Mouse (Mus musculus): ENCODE results near the gene 2210010C04Rik. TPM values are rescaled to one million over a fixed set of nuclear protein-coding genes. Genes with fewer than 3 reads are reported as not detected.

Gene 2210010C04Rik
- polyA plus RNA-seq, 1 experiment from 2014 or later, result not detected

- no peaks in the 10 kb centered on the region for H3K36me3 ChIP-seq
- no peaks in the 10 kb centered on the region for H3K4me1 ChIP-seq
- ATAC-seq (ENCODE audit: low FRiP score, low read depth), result no peak
- H3K4me2 ChIP-seq (replicated peaks), result no peak overlapping the region
- H3K9me3 ChIP-seq, result no peaks in the 10 kb centered on the region
- no peaks in the 10 kb centered on the region for H3K27me3 ChIP-seq
- no peak overlapping the region for H3K9ac ChIP-seq (replicated peaks)
- WGBS, result 94% methylated on average over 1 of the region's 1 CpGs
- H3K4me3 ChIP-seq, result no peak overlapping the region
- H3K27ac ChIP-seq (replicated peaks), result no peak overlapping the region
These were observed 12.7 kb upstream of the 2210010C04Rik start for GRCm38 (mm10) chr6:41047961-41048360.

DNA sequence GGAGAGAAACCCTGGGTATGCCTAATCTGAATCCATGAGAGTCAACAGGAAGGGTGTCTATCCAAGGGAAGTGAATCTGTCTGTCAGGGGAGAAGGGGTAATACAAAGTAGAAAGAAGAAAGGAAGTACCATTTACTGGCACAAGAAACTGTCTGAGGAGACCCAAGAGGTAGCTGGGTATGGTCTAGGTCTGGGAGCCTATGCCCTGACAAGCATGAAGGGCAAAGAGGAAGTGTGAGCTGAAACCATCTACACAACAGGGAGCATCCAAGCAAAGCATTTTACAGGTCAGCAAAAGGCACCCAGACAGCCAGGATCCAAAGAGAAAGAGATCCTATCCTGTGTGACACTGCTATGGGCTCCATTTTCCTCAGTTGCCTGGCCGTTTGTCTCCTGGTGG lies 11.9 kb upstream of the 2210010C04Rik start:
- WGBS, result 90% methylated on average over 1 of the region's 1 CpGs
- Histone ChIP-seq H3K27me3 (no peaks in the 10 kb centered on the region), H3K9ac (replicated peaks) (no peak overlapping the region), H3K27ac (replicated peaks) (no peak overlapping the region), H3K4me1 (no peaks in the 10 kb centered on the region), H3K9me3 (no peaks in the 10 kb centered on the region), H3K4me2 (replicated peaks) (no peak overlapping the region), H3K36me3 (no peaks in the 10 kb centered on the region), H3K4me3 (no peak overlapping the region)
- no peak for ATAC-seq (ENCODE audit: low FRiP score, low read depth)

- no peaks in the 10 kb centered on the region for H3K9me3 ChIP-seq
- no peak overlapping the region for H3K27ac ChIP-seq (replicated peaks)
- no peak overlapping the region for H3K4me2 ChIP-seq (replicated peaks)
- H3K36me3 ChIP-seq, result no peaks in the 10 kb centered on the region
- 59% methylated on average over 2 of the region's 2 CpGs for WGBS
- ATAC-seq (ENCODE audit: low FRiP score, low read depth), result no peak
- no peak overlapping the region for H3K9ac ChIP-seq (replicated peaks)
- no peaks in the 10 kb centered on the region for H3K27me3 ChIP-seq
- H3K4me3 ChIP-seq, result no peak overlapping the region
- H3K4me1 ChIP-seq, result no peaks in the 10 kb centered on the region
These were observed 11.2 kb upstream of the 2210010C04Rik start for GRCm38 (mm10) chr6:41046553-41046952.

DNA sequence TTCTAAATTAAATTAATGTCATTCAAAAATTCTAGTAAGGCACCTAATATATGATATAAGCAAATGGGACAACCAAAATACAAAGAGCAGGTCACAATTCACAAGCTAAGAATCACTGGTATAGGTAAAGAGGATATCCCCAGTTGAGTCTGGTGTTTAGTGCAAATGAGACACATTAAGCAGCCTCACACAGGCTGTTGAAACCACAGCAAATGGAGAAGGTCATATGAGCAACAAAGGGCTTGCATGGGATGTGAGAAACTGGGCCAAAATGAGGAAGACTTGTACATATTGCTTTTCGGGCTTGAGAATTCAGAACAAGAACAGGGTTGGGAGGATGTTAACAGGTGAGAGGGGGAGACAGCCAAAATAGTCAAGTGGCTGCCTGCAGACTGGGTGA lies 9.4 kb upstream of the 2210010C04Rik start:
- Histone ChIP-seq H3K4me3 (no peak overlapping the region), H3K9me3 (no peaks in the 10 kb centered on the region), H3K4me1 (no peaks in the 10 kb centered on the region), H3K9ac (replicated peaks) (no peak overlapping the region), H3K27me3 (no peaks in the 10 kb centered on the region), H3K27ac (replicated peaks) (no peak overlapping the region), H3K4me2 (replicated peaks) (no peak overlapping the region), H3K36me3 (no peaks in the 10 kb centered on the region)
- 88% methylated on average over 1 of the region's 1 CpGs for WGBS
- no peak for ATAC-seq (ENCODE audit: low FRiP score, low read depth)

- Histone ChIP-seq H3K27me3 (no peaks in the 10 kb centered on the region), H3K27ac (replicated peaks) (no peak overlapping the region)
- 79% methylated on average over 1 of the region's 1 CpGs for WGBS
These were observed 9.0 kb upstream of the 2210010C04Rik start for GRCm38 (mm10) chr6:41044314-41044713.

GRCm38 (mm10) chr6:41032802-41033201 lies 2.5 kb downstream of the 2210010C04Rik start:
- no peaks in the 10 kb centered on the region for H3K9me3 ChIP-seq
- no peak overlapping the region for H3K4me2 ChIP-seq (replicated peaks)
- ATAC-seq (ENCODE audit: low FRiP score, low read depth), result no peak
- H3K9ac ChIP-seq (replicated peaks), result no peak overlapping the region
- H3K27ac ChIP-seq (replicated peaks), result no peak overlapping the region
- H3K36me3 ChIP-seq, result no peaks in the 10 kb centered on the region
- H3K27me3 ChIP-seq, result no peaks in the 10 kb centered on the region
- 92% methylated on average over 6 of the region's 6 CpGs for WGBS
- H3K4me3 ChIP-seq, result no peak overlapping the region
- no peaks in the 10 kb centered on the region for H3K4me1 ChIP-seq

More at GRCm38 (mm10) chr6:41044314-41044713, 9.0 kb upstream of the 2210010C04Rik start:
- Histone ChIP-seq H3K4me3 (no peak overlapping the region), H3K4me2 (replicated peaks) (no peak overlapping the region), H3K36me3 (no peaks in the 10 kb centered on the region), H3K9me3 (no peaks in the 10 kb centered on the region), H3K4me1 (no peaks in the 10 kb centered on the region), H3K9ac (replicated peaks) (no peak overlapping the region)
- no peak for ATAC-seq (ENCODE audit: low FRiP score, low read depth)

DNA sequence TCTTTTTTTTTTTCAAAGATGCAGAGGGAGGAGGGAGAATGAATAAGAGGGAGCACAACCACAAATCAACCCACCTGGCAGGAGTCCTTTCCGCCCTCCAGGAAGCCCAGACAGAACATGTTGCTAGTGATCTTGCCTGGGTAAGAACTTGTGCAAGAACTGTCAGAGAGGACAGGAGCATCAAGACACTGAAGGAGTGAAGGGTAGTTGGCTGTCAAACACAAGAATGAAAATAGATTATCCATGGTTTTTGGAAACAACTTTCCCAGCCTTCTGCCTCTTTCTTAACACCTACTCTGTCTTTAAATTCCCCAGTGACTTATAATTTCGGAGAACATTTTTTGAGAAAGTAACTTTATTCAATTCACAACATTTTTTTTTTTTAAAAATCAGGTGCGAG lies 3.1 kb downstream of the 2210010C04Rik start:
- Histone ChIP-seq H3K4me3 (no peak overlapping the region), H3K4me2 (replicated peaks) (no peak overlapping the region), H3K27me3 (no peaks in the 10 kb centered on the region), H3K27ac (replicated peaks) (no peak overlapping the region), H3K4me1 (no peaks in the 10 kb centered on the region), H3K9ac (replicated peaks) (no peak overlapping the region), H3K36me3 (no peaks in the 10 kb centered on the region), H3K9me3 (no peaks in the 10 kb centered on the region)
- 85% methylated on average over 3 of the region's 3 CpGs for WGBS
- ATAC-seq (ENCODE audit: low FRiP score, low read depth), result no peak

DNA sequence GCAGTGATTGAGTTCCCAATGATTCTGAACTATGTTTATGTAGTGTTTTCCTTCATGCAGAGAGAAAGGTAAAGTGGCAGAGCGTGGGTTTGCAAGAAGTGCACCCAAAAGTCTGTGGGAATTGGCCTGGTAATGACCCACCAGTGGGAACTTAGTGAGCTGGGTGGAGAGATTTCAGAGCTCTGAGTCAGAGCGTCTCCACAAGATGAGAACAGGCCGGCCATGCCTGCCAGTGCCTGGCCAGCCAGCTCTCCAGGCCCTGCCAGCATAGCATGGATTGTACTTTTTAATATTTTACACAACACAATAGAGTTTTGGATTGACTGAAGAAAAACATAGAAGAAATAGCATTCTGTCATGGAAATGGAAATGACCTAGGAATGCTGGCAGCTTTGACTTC lies 4.5 kb downstream of the 2210010C04Rik start:
- no peak overlapping the region for H3K9ac ChIP-seq (replicated peaks)
- H3K4me2 ChIP-seq (replicated peaks), result no peak overlapping the region
- H3K4me1 ChIP-seq, result no peaks in the 10 kb centered on the region
- no peaks in the 10 kb centered on the region for H3K27me3 ChIP-seq
- no peak overlapping the region for H3K4me3 ChIP-seq
- no peak overlapping the region for H3K27ac ChIP-seq (replicated peaks)
- no peaks in the 10 kb centered on the region for H3K9me3 ChIP-seq
- ATAC-seq (ENCODE audit: low FRiP score, low read depth), result no peak
- 86% methylated on average over 3 of the region's 3 CpGs for WGBS
- H3K36me3 ChIP-seq, result no peaks in the 10 kb centered on the region

- H3K9ac ChIP-seq (replicated peaks), result no peak overlapping the region
These were observed 8.3 kb downstream of the 2210010C04Rik start for GRCm38 (mm10) chr6:41027053-41027452.

GRCm38 (mm10) chr6:41025873-41026650 lies 9.2 kb downstream of the 2210010C04Rik start:
- H3K9ac ChIP-seq (replicated peaks), result no peak overlapping the region
- no peak overlapping the region for H3K4me3 ChIP-seq
- no peak for ATAC-seq (ENCODE audit: low FRiP score, low read depth)
- H3K4me1 ChIP-seq, result no peaks in the 10 kb centered on the region
- no peaks in the 10 kb centered on the region for H3K27me3 ChIP-seq
- H3K4me2 ChIP-seq (replicated peaks), result no peak overlapping the region
- H3K27ac ChIP-seq (replicated peaks), result no peak overlapping the region
- 71% methylated on average over 2 of the region's 2 CpGs for WGBS
- H3K9me3 ChIP-seq, result no peaks in the 10 kb centered on the region
- H3K36me3 ChIP-seq, result no peaks in the 10 kb centered on the region

More at GRCm38 (mm10) chr6:41027053-41027452, 8.3 kb downstream of the 2210010C04Rik start:
- Histone ChIP-seq H3K4me2 (replicated peaks) (no peak overlapping the region), H3K4me3 (no peak overlapping the region), H3K27me3 (no peaks in the 10 kb centered on the region), H3K27ac (replicated peaks) (no peak overlapping the region), H3K36me3 (no peaks in the 10 kb centered on the region), H3K9me3 (no peaks in the 10 kb centered on the region), H3K4me1 (no peaks in the 10 kb centered on the region)
- ATAC-seq (ENCODE audit: low FRiP score, low read depth), result no peak
- 45% methylated on average over 2 of the region's 2 CpGs for WGBS

DNA sequence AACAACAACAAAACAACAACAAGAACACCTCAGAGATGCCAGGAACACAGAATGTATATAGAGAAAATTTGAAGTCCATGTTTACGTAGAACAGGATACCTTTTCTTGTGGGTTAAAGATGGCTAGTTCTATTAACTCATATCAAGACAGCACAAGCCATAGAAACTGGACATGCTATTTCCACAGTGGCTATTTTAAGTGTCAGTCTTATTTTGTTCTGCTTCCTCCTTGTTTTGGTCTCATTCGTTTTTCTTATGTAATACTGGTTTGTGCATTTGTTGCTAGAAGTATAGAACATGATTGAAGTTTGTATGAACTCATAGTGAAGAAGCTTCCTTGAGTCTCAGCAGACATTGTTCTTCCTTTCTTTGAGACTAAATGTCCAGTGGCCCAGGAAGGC lies 16.2 kb downstream of the 2210010C04Rik start:
- 84% methylated on average over 2 of the region's 2 CpGs for WGBS
- no peak overlapping the region for H3K9ac ChIP-seq (replicated peaks)
- no peaks in the 10 kb centered on the region for H3K9me3 ChIP-seq
- no peak overlapping the region for H3K27ac ChIP-seq (replicated peaks)
- no peaks in the 10 kb centered on the region for H3K27me3 ChIP-seq
- no peak overlapping the region for H3K4me3 ChIP-seq
- no peak for ATAC-seq (ENCODE audit: low FRiP score, low read depth)
- no peaks in the 10 kb centered on the region for H3K4me1 ChIP-seq
- no peaks in the 10 kb centered on the region for H3K36me3 ChIP-seq
- H3K4me2 ChIP-seq (replicated peaks), result no peak overlapping the region

GRCm38 (mm10) chr6:41018629-41019028 lies 16.7 kb downstream of the 2210010C04Rik start:
- ATAC-seq (ENCODE audit: low FRiP score, low read depth), result no peak
- no peaks in the 10 kb centered on the region for H3K4me1 ChIP-seq

GRCm38 (mm10) chr6:41015065-41015464 lies 20.2 kb downstream of the 2210010C04Rik start:
- Histone ChIP-seq H3K36me3 (no peaks in the 10 kb centered on the region), H3K9ac (replicated peaks) (no peak overlapping the region), H3K27ac (replicated peaks) (no peak overlapping the region), H3K4me1 (no peaks in the 10 kb centered on the region), H3K9me3 (no peaks in the 10 kb centered on the region), H3K27me3 (no peaks in the 10 kb centered on the region), H3K4me2 (replicated peaks) (no peak overlapping the region), H3K4me3 (no peak overlapping the region)
- ATAC-seq (ENCODE audit: low FRiP score, low read depth), result no peak
- 67% methylated on average over 4 of the region's 4 CpGs for WGBS

More at GRCm38 (mm10) chr6:41018629-41019028, 16.7 kb downstream of the 2210010C04Rik start:
- H3K9me3 ChIP-seq, result no peaks in the 10 kb centered on the region
- no peak overlapping the region for H3K4me3 ChIP-seq
- WGBS, result 91% methylated on average over 2 of the region's 2 CpGs
- H3K27ac ChIP-seq (replicated peaks), result no peak overlapping the region
- H3K9ac ChIP-seq (replicated peaks), result no peak overlapping the region
- no peaks in the 10 kb centered on the region for H3K36me3 ChIP-seq
- H3K4me2 ChIP-seq (replicated peaks), result no peak overlapping the region
- no peaks in the 10 kb centered on the region for H3K27me3 ChIP-seq

All from midbrain, embryonic 12.5 days (tissue).